Mouse (Mus musculus): ENCODE data around the gene Tdrkh.

Tdrkh gene

GRCm38 (mm10) chr3:94413031-94413679, at the start of gene Tdrkh:
Tdrkh (plus strand) TSS chr3:94413273.
- in situ Hi-C loops (cut with MboI, MseI), result no loop called here

GRCm38 (mm10) chr3:94363291-94364153, 49.6 kb upstream of the Tdrkh start:
- in situ Hi-C loops (cut with MboI, MseI), result no loop called here

GRCm38 (mm10) chr3:94364154-94364526, 48.9 kb upstream of the Tdrkh start:
- in situ Hi-C loops (cut with MboI, MseI), result no loop called here

GRCm38 (mm10) chr3:94366761-94367160, 46.3 kb upstream of the Tdrkh start:
- in situ Hi-C loops (cut with MboI, MseI), result no loop called here

- in situ Hi-C loops (cut with MboI, MseI), result no loop called here
These were observed 45.6 kb upstream of the Tdrkh start for GRCm38 (mm10) chr3:94367511-94367910.

GRCm38 (mm10) chr3:94368631-94369030, 44.4 kb upstream of the Tdrkh start:
- in situ Hi-C loops (cut with MboI, MseI), result no loop called here

- in situ Hi-C loops (cut with MboI, MseI), result loop anchor here in 1 of 2 experiments (10.0 kb wide), 1 partner anchor 475 kb away; no protein-coding TSS in a partner anchor
These were observed 43.4 kb upstream of the Tdrkh start for GRCm38 (mm10) chr3:94369709-94370108.

GRCm38 (mm10) chr3:94371637-94372036, 41.4 kb upstream of the Tdrkh start:
- in situ Hi-C loops (cut with MboI, MseI), result loop anchor here in 1 of 2 experiments (10.0 kb wide), 1 partner anchor 473 kb away; no protein-coding TSS in a partner anchor

- in situ Hi-C loops (cut with MboI, MseI), result loop anchor here in 1 of 2 experiments (10.0 kb wide), 1 partner anchor 473 kb away; no protein-coding TSS in a partner anchor
These were observed 41.0 kb upstream of the Tdrkh start for GRCm38 (mm10) chr3:94372038-94372437.

GRCm38 (mm10) chr3:94372641-94373040, 40.4 kb upstream of the Tdrkh start, which contains the start of gene Rorc:
Rorc (plus strand) TSS chr3:94372794.
- in situ Hi-C loops (cut with MboI, MseI), result loop anchor here in 1 of 2 experiments (10.0 kb wide), 1 partner anchor 472 kb away; no protein-coding TSS in a partner anchor

GRCm38 (mm10) chr3:94373090-94373489, 40.0 kb upstream of the Tdrkh start:
- in situ Hi-C loops (cut with MboI, MseI), result loop anchor here in 1 of 2 experiments (10.0 kb wide), 1 partner anchor 472 kb away; no protein-coding TSS in a partner anchor

GRCm38 (mm10) chr3:94373597-94374011, 39.5 kb upstream of the Tdrkh start:
- in situ Hi-C loops (cut with MboI, MseI), result loop anchor here in 1 of 2 experiments (10.0 kb wide), 1 partner anchor 471 kb away; no protein-coding TSS in a partner anchor

GRCm38 (mm10) chr3:94374636-94375035, 38.4 kb upstream of the Tdrkh start:
- in situ Hi-C loops (cut with MboI, MseI), result loop anchor here (5.0 to 10.0 kb wide), 2 partner anchors 68 to 470 kb away; partner anchors contain the start of genes Mrpl9 (in 2 of the 2) and Oaz3 (in 2 of the 2)

GRCm38 (mm10) chr3:94375146-94375545, 37.9 kb upstream of the Tdrkh start:
- in situ Hi-C loops (cut with MboI, MseI), result loop anchor here (5.0 to 10.0 kb wide), 2 partner anchors 67 to 470 kb away; partner anchors contain the start of genes Mrpl9 (in 2 of the 2) and Oaz3 (in 2 of the 2)

GRCm38 (mm10) chr3:94375861-94376260, 37.2 kb upstream of the Tdrkh start:
- in situ Hi-C loops (cut with MboI, MseI), result loop anchor here (5.0 to 10.0 kb wide), 2 partner anchors 66 to 469 kb away; partner anchors contain the start of genes Mrpl9 (in 2 of the 2) and Oaz3 (in 2 of the 2)

GRCm38 (mm10) chr3:94377028-94377923, 35.8 kb upstream of the Tdrkh start:
- in situ Hi-C loops (cut with MboI, MseI), result loop anchor here (5.0 to 10.0 kb wide), 2 partner anchors 65 to 468 kb away; partner anchors contain the start of genes Mrpl9 (in 2 of the 2) and Oaz3 (in 2 of the 2)

GRCm38 (mm10) chr3:94379831-94380510, 33.1 kb upstream of the Tdrkh start:
- in situ Hi-C loops (cut with MboI, MseI), result loop anchor here (5.0 to 10.0 kb wide), 2 partner anchors 62 to 465 kb away; partner anchors contain the start of genes Mrpl9 (in 2 of the 2) and Oaz3 (in 2 of the 2)

GRCm38 (mm10) chr3:94382308-94382707, 30.8 kb upstream of the Tdrkh start:
- in situ Hi-C loops (cut with MboI, MseI), result no loop called here

GRCm38 (mm10) chr3:94383476-94383875, 29.6 kb upstream of the Tdrkh start:
- in situ Hi-C loops (cut with MboI, MseI), result no loop called here

GRCm38 (mm10) chr3:94386671-94387070, 26.4 kb upstream of the Tdrkh start:
- in situ Hi-C loops (cut with MboI, MseI), result no loop called here
